Mouse (Mus musculus) thymus, adult 2 months (tissue): Measurements from ENCODE around the gene Lyst.

Source experiments
- CTCF ChIP-seq: fragments of 200-500 bp; IDR thresholded peaks from 2 replicates; pipeline ENCODE4 v1.5.1; 2012; ENCODE audit warnings: mild to moderate bottlenecking, control low read depth, low read length, moderate library complexity, borderline replicate concordance; ENCODE audit not compliant: control insufficient read depth, poor library complexity, insufficient read depth; ENCODE audit errors: extremely low read depth
- POLR2A ChIP-seq: fragments of 200-500 bp; IDR thresholded peaks from 2 replicates; pipeline ENCODE4 v1.6.1; 2012; ENCODE audit warnings: mild to moderate bottlenecking, low read length, control low read depth, moderate library complexity; ENCODE audit not compliant: control insufficient read depth, poor library complexity, insufficient read depth; ENCODE audit errors: extremely low read depth

DNA sequence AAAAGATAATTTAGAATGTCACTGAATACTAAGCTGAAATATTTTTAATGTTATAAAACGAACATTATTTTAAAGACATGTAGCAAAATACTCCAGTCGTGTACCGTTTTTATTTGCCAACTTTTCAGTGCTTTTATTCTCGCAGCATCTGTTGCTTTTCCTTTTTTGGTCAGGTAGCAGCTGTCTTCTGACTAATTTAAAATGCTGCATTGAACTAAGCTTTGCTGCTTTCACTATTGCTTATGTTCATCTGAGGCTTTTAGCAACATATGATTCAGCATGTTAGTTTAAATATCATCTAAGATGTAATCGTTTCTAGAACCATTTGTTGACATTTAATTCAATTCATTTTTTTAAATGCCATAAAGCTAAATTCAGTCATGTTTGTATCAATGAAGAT, 113.3 kb downstream of the Lyst start:
- TF ChIP-seq POLR2A = no peak
- no peak for TF ChIP-seq CTCF
